Mouse (Mus musculus): Measurements from ENCODE around the gene Ninj2. TPM values are rescaled to one million over a fixed set of nuclear protein-coding genes. Genes with fewer than 3 reads are reported as not detected.
"Not testable (repeated sequence)": the region's sequence is repeated elsewhere in the genome, so short reads cannot be mapped to it uniquely, and the experiment has no call there.

The Ninj2 gene
- total RNA-seq (2015; ENCODE audit: low replicate concordance) (6.7 and 8.1 TPM in 2 replicates), total RNA-seq (2017; ENCODE audit: low replicate concordance) (not detected in 2 replicates)

GRCm38 (mm10) chr6:120093100-120093499, at the start of gene Ninj2:
Gene Ninj2, plus strand, starts transcription at chr6:120093350.
- no peak for ATAC-seq (replicated peaks; ENCODE audit: low FRiP score, poor library complexity, severe bottlenecking)

GRCm38 (mm10) chr6:120045406-120045805, 47.7 kb upstream of the Ninj2 start:
- ATAC-seq (replicated peaks; ENCODE audit: low FRiP score, poor library complexity, severe bottlenecking), result no peak

GRCm38 (mm10) chr6:120047705-120048292, 45.4 kb upstream of the Ninj2 start:
- no peak for ATAC-seq (replicated peaks; ENCODE audit: low FRiP score, poor library complexity, severe bottlenecking)

- ATAC-seq (replicated peaks; ENCODE audit: low FRiP score, poor library complexity, severe bottlenecking), result no peak
Observed at GRCm38 (mm10) chr6:120054412-120054811, 38.7 kb upstream of the Ninj2 start.

GRCm38 (mm10) chr6:120055666-120056540, 37.2 kb upstream of the Ninj2 start:
- no peak for ATAC-seq (replicated peaks; ENCODE audit: low FRiP score, poor library complexity, severe bottlenecking)

- ATAC-seq (replicated peaks; ENCODE audit: low FRiP score, poor library complexity, severe bottlenecking), result no peak
Observed at GRCm38 (mm10) chr6:120062934-120063333, 30.2 kb upstream of the Ninj2 start.

GRCm38 (mm10) chr6:120064627-120065026, 28.5 kb upstream of the Ninj2 start:
- 0 out of 2 replicates have a peak, but pooled peaks have one; percentile 10 for ATAC-seq (replicated peaks; ENCODE audit: low FRiP score, poor library complexity, severe bottlenecking)

GRCm38 (mm10) chr6:120065552-120066177, 27.5 kb upstream of the Ninj2 start:
- ATAC-seq (replicated peaks; ENCODE audit: low FRiP score, poor library complexity, severe bottlenecking), result no peak

- no peak for ATAC-seq (replicated peaks; ENCODE audit: low FRiP score, poor library complexity, severe bottlenecking)
Observed at GRCm38 (mm10) chr6:120069546-120069945, 23.6 kb upstream of the Ninj2 start.

GRCm38 (mm10) chr6:120072630-120073029, 20.5 kb upstream of the Ninj2 start:
- no peak for ATAC-seq (replicated peaks; ENCODE audit: low FRiP score, poor library complexity, severe bottlenecking)

GRCm38 (mm10) chr6:120076619-120077450, 16.3 kb upstream of the Ninj2 start:
- peak; percentile 95 for ATAC-seq (replicated peaks; ENCODE audit: low FRiP score, poor library complexity, severe bottlenecking)

GRCm38 (mm10) chr6:120079547-120079946, 13.6 kb upstream of the Ninj2 start:
- ATAC-seq (replicated peaks; ENCODE audit: low FRiP score, poor library complexity, severe bottlenecking), result no peak

GRCm38 (mm10) chr6:120081516-120081915, 11.6 kb upstream of the Ninj2 start:
- no peak for ATAC-seq (replicated peaks; ENCODE audit: low FRiP score, poor library complexity, severe bottlenecking)

- no peak for ATAC-seq (replicated peaks; ENCODE audit: low FRiP score, poor library complexity, severe bottlenecking)
Observed at GRCm38 (mm10) chr6:120082251-120082950, 10.7 kb upstream of the Ninj2 start.

- ATAC-seq (replicated peaks; ENCODE audit: low FRiP score, poor library complexity, severe bottlenecking), result no peak
Observed at GRCm38 (mm10) chr6:120082951-120083411, 10.2 kb upstream of the Ninj2 start.

- ATAC-seq (replicated peaks; ENCODE audit: low FRiP score, poor library complexity, severe bottlenecking), result no peak
Observed at GRCm38 (mm10) chr6:120083442-120083841, 9.7 kb upstream of the Ninj2 start.

GRCm38 (mm10) chr6:120084983-120085382, 8.2 kb upstream of the Ninj2 start:
- no peak for ATAC-seq (replicated peaks; ENCODE audit: low FRiP score, poor library complexity, severe bottlenecking)

- no peak for ATAC-seq (replicated peaks; ENCODE audit: low FRiP score, poor library complexity, severe bottlenecking)
Observed at GRCm38 (mm10) chr6:120085832-120086231, 7.3 kb upstream of the Ninj2 start.

GRCm38 (mm10) chr6:120087041-120087440, 6.1 kb upstream of the Ninj2 start:
- not testable (repeated sequence) for ATAC-seq (replicated peaks; ENCODE audit: low FRiP score, poor library complexity, severe bottlenecking)
